Mouse (Mus musculus) ES-Bruce4 (cell line): ENCODE results near the gene Rundc3a. TPM values are rescaled to one million over a fixed set of nuclear protein-coding genes. Genes with fewer than 3 reads are reported as not detected.

ENCODE experiments used
- H3K27ac ChIP-seq: 2 replicates; pipeline ENCODE4 v1.5.1; 2012; ENCODE audit warnings: low read length, inconsistent platforms; ENCODE audit not compliant: insufficient read depth
- H3K27me3 ChIP-seq: 2 replicates; pipeline ENCODE4 v1.6.1; 2012; ENCODE audit warnings: mild to moderate bottlenecking, low read length, inconsistent platforms; ENCODE audit not compliant: control insufficient read depth, poor library complexity, insufficient read depth, severe bottlenecking
- H3K36me3 ChIP-seq: 2 replicates; pipeline ENCODE4 v1.6.1; 2012; ENCODE audit warnings: inconsistent platforms, mild to moderate bottlenecking, low read length, moderate library complexity; ENCODE audit not compliant: control insufficient read depth, poor library complexity, insufficient read depth, severe bottlenecking
- H3K4me1 ChIP-seq: one replicate; pipeline ENCODE4 v1.8.1; 2011; ENCODE audit warnings: low read length; ENCODE audit not compliant: control insufficient read depth, insufficient read depth
- H3K4me3 ChIP-seq: 2 replicates; pipeline ENCODE4 v1.5.1; 2011; ENCODE audit warnings: low read depth, mild to moderate bottlenecking, low read length
- H3K9ac ChIP-seq: 2 replicates; pipeline ENCODE4 v1.6.1; 2012; ENCODE audit warnings: low read depth, mild to moderate bottlenecking, inconsistent platforms; ENCODE audit not compliant: poor library complexity, severe bottlenecking
- H3K9me3 ChIP-seq: replicated peaks from 2 replicates; pipeline ENCODE4 v1.6.1; 2012; ENCODE audit warnings: mild to moderate bottlenecking, low read length, inconsistent platforms; ENCODE audit not compliant: control insufficient read depth, poor library complexity, insufficient read depth, severe bottlenecking
- CTCF ChIP-seq: IDR thresholded peaks from one replicate; pipeline ENCODE4 v1.8.1; 2011; ENCODE audit warnings: low read depth, low read length
- EP300 ChIP-seq: IDR thresholded peaks from 2 replicates; pipeline ENCODE4 v1.6.1; 2011; ENCODE audit warnings: low read depth, low read length; ENCODE audit not compliant: insufficient read depth
- POLR2A ChIP-seq: IDR thresholded peaks from one replicate; pipeline ENCODE4 v1.8.1; 2011; ENCODE audit warnings: low read length; ENCODE audit not compliant: insufficient read depth
- polyA plus RNA-seq: library from polyadenylated mRNA; stranded (reverse); fragments of >200 nt; gene quantifications from 2 replicates; pipeline ENCODE4 v1.2.4, GENCODE M21; 2011; ENCODE audit warnings: low read depth; ENCODE audit not compliant: missing spikeins, insufficient read depth, insufficient read length

The Rundc3a gene
- polyA plus RNA-seq, 1 experiment = 7.0 TPM

GRCm38 (mm10) chr11:102398007-102398825, 5.0 kb downstream of the Rundc3a start:
- H3K27ac ChIP-seq = no peak overlapping the region
- H3K36me3 ChIP-seq = peaks cover 11% of the 10 kb centered on the region
- TF ChIP-seq CTCF (no peak), EP300 (no peak), POLR2A (no peak)
- H3K9me3 ChIP-seq = no peaks in the 10 kb centered on the region
- no peaks in the 10 kb centered on the region for H3K27me3 ChIP-seq
- no peak overlapping the region for H3K9ac ChIP-seq
- no peak overlapping the region for H3K4me3 ChIP-seq
- H3K4me1 ChIP-seq = peaks cover 9% of the 10 kb centered on the region

- no peak for TF ChIP-seq CTCF
- no peak for TF ChIP-seq POLR2A
- TF ChIP-seq EP300 = no peak
- H3K9me3 ChIP-seq = no peaks in the 10 kb centered on the region
- no peak overlapping the region for H3K27ac ChIP-seq
- no peak overlapping the region; the same call in 1 of the 2 replicates for H3K9ac ChIP-seq
- no peak overlapping the region for H3K4me3 ChIP-seq
- H3K36me3 ChIP-seq = peaks cover 20% of the 10 kb centered on the region
- peaks cover 9% of the 10 kb centered on the region for H3K4me1 ChIP-seq
- H3K27me3 ChIP-seq = no peaks in the 10 kb centered on the region
Observed at GRCm38 (mm10) chr11:102399107-102399506, 5.9 kb downstream of the Rundc3a start.

DNA sequence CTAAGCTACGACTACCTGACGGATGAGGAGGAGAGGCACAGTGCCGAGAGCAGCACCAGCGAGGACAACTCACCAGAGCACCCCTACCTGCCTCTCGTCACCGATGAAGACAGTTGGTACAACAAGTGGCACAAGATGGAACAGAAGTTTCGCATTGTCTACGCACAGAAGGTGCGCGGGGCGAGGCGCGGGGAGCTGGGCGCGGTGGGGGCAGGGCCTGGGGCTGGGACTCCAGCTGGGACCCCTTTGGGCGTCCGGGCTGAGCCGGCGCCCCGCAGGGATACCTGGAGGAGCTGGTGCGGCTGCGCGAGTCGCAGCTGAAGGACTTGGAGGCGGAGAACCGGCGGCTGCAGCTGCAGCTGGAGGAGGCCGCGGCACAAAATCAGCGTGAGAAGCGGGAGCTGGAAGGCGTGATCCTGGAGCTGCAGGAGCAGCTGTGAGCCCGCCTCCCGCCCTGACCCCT, 6.4 kb downstream of the Rundc3a start:
- H3K4me3 ChIP-seq = peak overlapping the region; percentile 25
- H3K9ac ChIP-seq = peak overlapping the region; percentile 30; the same call in 1 of the 2 replicates
- H3K27me3 ChIP-seq = no peaks in the 10 kb centered on the region
- H3K9me3 ChIP-seq = no peaks in the 10 kb centered on the region
- TF ChIP-seq POLR2A = no peak
- no peak for TF ChIP-seq EP300
- no peak for TF ChIP-seq CTCF
- peaks cover 7% of the 10 kb centered on the region for H3K4me1 ChIP-seq
- no peak overlapping the region for H3K27ac ChIP-seq
- peaks cover 25% of the 10 kb centered on the region for H3K36me3 ChIP-seq

- Histone ChIP-seq H3K4me1 (peaks cover 7% of the 10 kb centered on the region), H3K4me3 (no peak overlapping the region), H3K27ac (no peak overlapping the region), H3K9ac (no peak overlapping the region), H3K9me3 (no peaks in the 10 kb centered on the region), H3K36me3 (peaks cover 35% of the 10 kb centered on the region), H3K27me3 (no peaks in the 10 kb centered on the region)
- TF ChIP-seq CTCF (no peak), EP300 (no peak), POLR2A (no peak)
Observed at GRCm38 (mm10) chr11:102400513-102401084, 7.4 kb downstream of the Rundc3a start.

GRCm38 (mm10) chr11:102401898-102402500, 8.8 kb downstream of the Rundc3a start:
- peaks cover 8% of the 10 kb centered on the region for H3K4me1 ChIP-seq
- H3K4me3 ChIP-seq = no peak overlapping the region
- H3K9me3 ChIP-seq = no peaks in the 10 kb centered on the region
- TF ChIP-seq POLR2A (no peak), EP300 (no peak), CTCF (no peak)
- H3K27me3 ChIP-seq = no peaks in the 10 kb centered on the region
- no peak overlapping the region for H3K9ac ChIP-seq
- H3K27ac ChIP-seq = no peak overlapping the region
- peaks cover 39% of the 10 kb centered on the region for H3K36me3 ChIP-seq

- TF ChIP-seq CTCF = no peak
- no peak for TF ChIP-seq POLR2A
- TF ChIP-seq EP300 = no peak
- Histone ChIP-seq H3K9me3 (no peaks in the 10 kb centered on the region), H3K4me1 (peaks cover 8% of the 10 kb centered on the region), H3K9ac (no peak overlapping the region), H3K27ac (no peak overlapping the region), H3K4me3 (no peak overlapping the region), H3K36me3 (peaks cover 39% of the 10 kb centered on the region), H3K27me3 (no peaks in the 10 kb centered on the region)
Observed at GRCm38 (mm10) chr11:102403657-102404056, 10.5 kb downstream of the Rundc3a start.
